Mouse (Mus musculus) cerebellum, adult 2 months (tissue): ENCODE measurements around the gene Ccin. TPM values are rescaled to one million over a fixed set of nuclear protein-coding genes. Genes with fewer than 3 reads are reported as not detected.
A peak's percentile ranks its signal among the peaks of the same experiment; 100 is the strongest.

Experiments
- DNase-seq, 2 experiments: peaks; one replicate each; pipeline ENCODE4 v3.0.0; 2021
- H3K27ac ChIP-seq: fragments of 200-500 bp; 2 replicates; pipeline ENCODE4 v1.5.1; 2012; ENCODE audit warnings: low read length, control low read depth, inconsistent platforms; ENCODE audit not compliant: insufficient read depth
- H3K27me3 ChIP-seq: fragments of 200-500 bp; 2 replicates; pipeline ENCODE4 v1.6.1; 2012; ENCODE audit warnings: inconsistent platforms, mild to moderate bottlenecking, low read length, moderate library complexity; ENCODE audit not compliant: control insufficient read depth, insufficient read depth
- H3K4me1 ChIP-seq: fragments of 200-500 bp; 2 replicates; pipeline ENCODE4 v1.6.1; 2011; ENCODE audit warnings: low read length; ENCODE audit not compliant: control insufficient read depth, insufficient read depth
- H3K4me3 ChIP-seq: fragments of 200-500 bp; replicated peaks from 2 replicates; pipeline ENCODE3; 2011; ENCODE audit warnings: mild to moderate bottlenecking, low read depth, low read length, control low read depth; ENCODE audit not compliant: insufficient read depth
- CTCF ChIP-seq: fragments of 200-500 bp; IDR thresholded peaks from 2 replicates; pipeline ENCODE4 v1.5.1; 2011; ENCODE audit warnings: low read depth, mild to moderate bottlenecking, control low read depth, low read length, moderate library complexity, borderline replicate concordance; ENCODE audit not compliant: insufficient read depth
- POLR2A ChIP-seq: fragments of 200-500 bp; IDR thresholded peaks from 2 replicates; pipeline ENCODE4 v1.6.1; 2011; ENCODE audit warnings: low read length, control low read depth, borderline replicate concordance; ENCODE audit not compliant: insufficient read depth
- WGBS: fragments of 180-500 bp; shearing (Covaris S2); methylation state at CpG from one replicate; pipeline ENCODE4 v1.1.7; 2018; 5-methylcytosine and 5-hydroxymethylcytosine counted together
- polyA plus RNA-seq: library from polyadenylated mRNA; depleted of rRNA; stranded (reverse); fragments of >200 nt; gene quantifications from 2 replicates; pipeline ENCODE4 v1.2.3, GENCODE M21; 2012; rRNA removed

Ccin gene
- polyA plus RNA-seq, 1 experiment: not detected

GRCm38 (mm10) chr4:44022766-44023165, 39.5 kb downstream of the Ccin start:
- no peak overlapping the region for H3K4me3 ChIP-seq
- no peak for DNase-seq
- WGBS: 84% methylated on average over 11 of the region's 11 CpGs
- TF ChIP-seq CTCF: no peak
- TF ChIP-seq POLR2A: no peak
- H3K27ac ChIP-seq: no peak overlapping the region
- H3K4me1 ChIP-seq: no peaks in the 10 kb centered on the region
- no peaks in the 10 kb centered on the region for H3K27me3 ChIP-seq

- TF ChIP-seq POLR2A: no peak
- TF ChIP-seq CTCF: no peak
- H3K4me3 ChIP-seq: no peak overlapping the region
- 95% methylated on average over 9 of the region's 9 CpGs for WGBS
- H3K4me1 ChIP-seq: no peaks in the 10 kb centered on the region
- H3K27ac ChIP-seq: no peak overlapping the region
- DNase-seq: peak in 1 of 2 experiments; percentile 8
- no peaks in the 10 kb centered on the region for H3K27me3 ChIP-seq
Observed at GRCm38 (mm10) chr4:44023681-44024080, 40.4 kb downstream of the Ccin start.

- no peak overlapping the region for H3K27ac ChIP-seq
- H3K27me3 ChIP-seq: no peaks in the 10 kb centered on the region
- WGBS: 94% methylated on average over 6 of the region's 6 CpGs
- peak in 1 of 2 experiments; percentile 3 for DNase-seq
- TF ChIP-seq POLR2A (no peak), CTCF (no peak)
- no peak overlapping the region for H3K4me3 ChIP-seq
- no peaks in the 10 kb centered on the region; the same call in 1 of the 2 replicates for H3K4me1 ChIP-seq
Observed at GRCm38 (mm10) chr4:44024241-44024640, 41.0 kb downstream of the Ccin start.

- Histone ChIP-seq H3K4me1 (peaks cover 3% of the 10 kb centered on the region), H3K4me3 (no peak overlapping the region), H3K27ac (no peak overlapping the region), H3K27me3 (no peaks in the 10 kb centered on the region)
- TF ChIP-seq POLR2A (no peak), CTCF (no peak)
- WGBS: 92% methylated on average over 6 of the region's 6 CpGs
- DNase-seq: no peak
Observed at GRCm38 (mm10) chr4:44025570-44025969, 42.3 kb downstream of the Ccin start.

- DNase-seq: peak; percentile 30 to 56
- WGBS: 55% methylated on average over 16 of the region's 16 CpGs
- Histone ChIP-seq H3K4me3 (no peak overlapping the region), H3K4me1 (peaks cover 9% of the 10 kb centered on the region), H3K27me3 (no peaks in the 10 kb centered on the region), H3K27ac (no peak overlapping the region)
- no peak for TF ChIP-seq CTCF
- TF ChIP-seq POLR2A: no peak
Observed at GRCm38 (mm10) chr4:44028303-44029135, 45.2 kb downstream of the Ccin start.

- no peak overlapping the region for H3K4me3 ChIP-seq
- no peak overlapping the region for H3K27ac ChIP-seq
- H3K27me3 ChIP-seq: no peaks in the 10 kb centered on the region
- 13% methylated on average over 15 of the region's 15 CpGs for WGBS
- peak; percentile 56 to 73 for DNase-seq
- peaks cover 9% of the 10 kb centered on the region for H3K4me1 ChIP-seq
- TF ChIP-seq POLR2A (no peak), CTCF (no peak)
Observed at GRCm38 (mm10) chr4:44029661-44030066, 46.4 kb downstream of the Ccin start.

- peaks cover 9% of the 10 kb centered on the region for H3K4me1 ChIP-seq
- no peak for TF ChIP-seq POLR2A
- TF ChIP-seq CTCF: no peak
- peak; percentile 62 to 75 for DNase-seq
- 33% methylated on average over 5 of the region's 5 CpGs for WGBS
- no peak overlapping the region for H3K27ac ChIP-seq
- no peak overlapping the region for H3K4me3 ChIP-seq
- no peaks in the 10 kb centered on the region for H3K27me3 ChIP-seq
Observed at GRCm38 (mm10) chr4:44031521-44031920, 48.2 kb downstream of the Ccin start.

Other genes starting within 250 kb of the Ccin start
- not detected in 2 replicates for gene Olfr159, start 212.5 kb upstream of the Ccin start, polyA plus RNA-seq
- gene Olfr156, start 159.6 kb upstream of the Ccin start, polyA plus RNA-seq: not detected in 2 replicates
- gene Olfr157, start 143.3 kb upstream of the Ccin start, polyA plus RNA-seq: not detected in 2 replicates
- not detected in 2 replicates for gene Olfr155, start 131.9 kb upstream of the Ccin start, polyA plus RNA-seq
- 8.3 and 9.8 TPM in 2 replicates for gene Reck, start 108.0 kb upstream of the Ccin start, polyA plus RNA-seq
- gene Glipr2, start 26.1 kb upstream of the Ccin start, polyA plus RNA-seq: 6.8 and 7.4 TPM in 2 replicates
- gene Clta, start 21.0 kb downstream of the Ccin start, polyA plus RNA-seq: 459 and 486 TPM in 2 replicates
- gene Gne, start 100.7 kb downstream of the Ccin start, polyA plus RNA-seq: 21.7 and 23.3 TPM in 2 replicates